Mouse (Mus musculus): Measurements from ENCODE around the gene Tspear.
"Not testable (repeated sequence)": the region's sequence is repeated elsewhere in the genome, so short reads cannot be mapped to it uniquely, and the experiment has no call there.

Tspear gene

GRCm38 (mm10) chr10:77685895-77686664, at the start of gene Tspear:
Gene Tspear, plus strand, starts transcription at chr10:77686569.
- DNase-seq: no peak

GRCm38 (mm10) chr10:77638956-77639355, 47.4 kb upstream of the Tspear start:
- no peak for DNase-seq

GRCm38 (mm10) chr10:77643160-77643559, 43.2 kb upstream of the Tspear start:
- no peak for DNase-seq

GRCm38 (mm10) chr10:77645571-77645970, 40.8 kb upstream of the Tspear start:
- no peak for DNase-seq

- DNase-seq: no peak
Measured at GRCm38 (mm10) chr10:77647461-77647860, 38.9 kb upstream of the Tspear start.

- DNase-seq: no peak
Measured at GRCm38 (mm10) chr10:77647901-77648300, 38.5 kb upstream of the Tspear start.

GRCm38 (mm10) chr10:77652046-77652445, 34.3 kb upstream of the Tspear start:
- no peak for DNase-seq

- DNase-seq: no peak
Measured at GRCm38 (mm10) chr10:77658286-77658994, 27.9 kb upstream of the Tspear start.

GRCm38 (mm10) chr10:77663949-77664665, 22.3 kb upstream of the Tspear start:
- no peak for DNase-seq

GRCm38 (mm10) chr10:77666342-77666741, 20.0 kb upstream of the Tspear start:
- no peak for DNase-seq

- DNase-seq: no peak
Measured at GRCm38 (mm10) chr10:77667402-77667801, 19.0 kb upstream of the Tspear start.

- DNase-seq: no peak
Measured at GRCm38 (mm10) chr10:77670710-77671109, 15.7 kb upstream of the Tspear start.

- DNase-seq: no peak
Measured at GRCm38 (mm10) chr10:77671519-77671918, 14.8 kb upstream of the Tspear start.

- no peak for DNase-seq
Measured at GRCm38 (mm10) chr10:77673765-77674164, 12.6 kb upstream of the Tspear start.

GRCm38 (mm10) chr10:77677562-77677961, 8.8 kb upstream of the Tspear start:
- no peak for DNase-seq

GRCm38 (mm10) chr10:77682994-77683393, 3.4 kb upstream of the Tspear start:
- DNase-seq: no peak

- DNase-seq: no peak
Measured at GRCm38 (mm10) chr10:77684181-77684580, 2.2 kb upstream of the Tspear start.

- no peak for DNase-seq
Measured at GRCm38 (mm10) chr10:77687021-77687420, 652 bp downstream of the Tspear start.

GRCm38 (mm10) chr10:77690356-77690807, 4.0 kb downstream of the Tspear start, which contains the start of gene Gm19402:
Gene Gm19402, minus strand, starts transcription at chr10:77690757.
- not testable (repeated sequence) for DNase-seq

GRCm38 (mm10) chr10:77697133-77697532, 10.8 kb downstream of the Tspear start, which contains the start of gene Gm9508:
Gene Gm9508, minus strand, starts transcription at chr10:77697233.
- no peak for DNase-seq

- no peak for DNase-seq
Measured at GRCm38 (mm10) chr10:77706326-77706725, 20.0 kb downstream of the Tspear start, which contains the start of gene Gm10272. Gene Gm10272, plus strand, starts transcription at chr10:77706626.

GRCm38 (mm10) chr10:77709831-77710230, 23.5 kb downstream of the Tspear start:
- no peak for DNase-seq

GRCm38 (mm10) chr10:77711157-77711556, 24.8 kb downstream of the Tspear start, which contains the start of gene Gm10024:
Gene Gm10024, plus strand, starts transcription at chr10:77711457.
- DNase-seq: not testable (repeated sequence)
